Mouse (Mus musculus) gastrocnemius, adult 18-20 months (tissue): ENCODE results near the gene Mxi1. TPM values are rescaled to one million over a fixed set of nuclear protein-coding genes. Genes with fewer than 3 reads are reported as not detected.

ENCODE experiments used
- DNase-seq: peaks from one replicate; pipeline ENCODE4 v3.0.0; 2021; ENCODE audit warnings: low spot score
- total RNA-seq, 2 experiments: library from RNA; stranded (reverse); gene quantifications; 2 replicates each; pipeline ENCODE4 v1.2.3; 2021

The Mxi1 gene
- total RNA-seq, 2 experiments from 2014 or later, result 53.1 to 55.9 TPM

GRCm38 (mm10) chr19:53299156-53299828, 11.0 kb upstream of the Mxi1 start:
- DNase-seq, result no peak

- DNase-seq, result no peak
These were observed 10.5 kb upstream of the Mxi1 start for GRCm38 (mm10) chr19:53299829-53300181.

- DNase-seq, result no peak
These were observed 6.9 kb upstream of the Mxi1 start for GRCm38 (mm10) chr19:53303382-53303781.

- DNase-seq, result no peak
These were observed 4.7 kb upstream of the Mxi1 start for GRCm38 (mm10) chr19:53305621-53306020.

GRCm38 (mm10) chr19:53306706-53307105, 3.6 kb upstream of the Mxi1 start:
- no peak for DNase-seq

- no peak for DNase-seq
These were observed 3.1 kb upstream of the Mxi1 start for GRCm38 (mm10) chr19:53307219-53307618.

GRCm38 (mm10) chr19:53309631-53310030, 687 bp upstream of the Mxi1 start:
- no peak for DNase-seq

GRCm38 (mm10) chr19:53310771-53311523, 629 bp downstream of the Mxi1 start:
- peak; percentile 42 for DNase-seq

- peak; percentile 33 for DNase-seq
These were observed 1.4 kb downstream of the Mxi1 start for GRCm38 (mm10) chr19:53311524-53312335.

- peak; percentile 55 for DNase-seq
These were observed 2.1 kb downstream of the Mxi1 start for GRCm38 (mm10) chr19:53312336-53312871.

GRCm38 (mm10) chr19:53312951-53313683, 2.8 kb downstream of the Mxi1 start:
- peak; percentile 78 for DNase-seq

GRCm38 (mm10) chr19:53313684-53314443, 3.5 kb downstream of the Mxi1 start:
- peak; percentile 100 for DNase-seq

GRCm38 (mm10) chr19:53314530-53315208, 4.4 kb downstream of the Mxi1 start:
- no peak for DNase-seq

- DNase-seq, result no peak
These were observed 4.9 kb downstream of the Mxi1 start for GRCm38 (mm10) chr19:53315209-53315654.

GRCm38 (mm10) chr19:53316105-53316504, 5.8 kb downstream of the Mxi1 start:
- DNase-seq, result no peak

GRCm38 (mm10) chr19:53316963-53317362, 6.6 kb downstream of the Mxi1 start:
- no peak for DNase-seq

- no peak for DNase-seq
These were observed 8.1 kb downstream of the Mxi1 start for GRCm38 (mm10) chr19:53318143-53319132.
